Mouse (Mus musculus): ENCODE results near the gene Muc5b. TPM values are rescaled to one million over a fixed set of nuclear protein-coding genes. Genes with fewer than 3 reads are reported as not detected.

Gene Muc5b
- polyA plus RNA-seq, 1 experiment: 0.06 TPM

DNA sequence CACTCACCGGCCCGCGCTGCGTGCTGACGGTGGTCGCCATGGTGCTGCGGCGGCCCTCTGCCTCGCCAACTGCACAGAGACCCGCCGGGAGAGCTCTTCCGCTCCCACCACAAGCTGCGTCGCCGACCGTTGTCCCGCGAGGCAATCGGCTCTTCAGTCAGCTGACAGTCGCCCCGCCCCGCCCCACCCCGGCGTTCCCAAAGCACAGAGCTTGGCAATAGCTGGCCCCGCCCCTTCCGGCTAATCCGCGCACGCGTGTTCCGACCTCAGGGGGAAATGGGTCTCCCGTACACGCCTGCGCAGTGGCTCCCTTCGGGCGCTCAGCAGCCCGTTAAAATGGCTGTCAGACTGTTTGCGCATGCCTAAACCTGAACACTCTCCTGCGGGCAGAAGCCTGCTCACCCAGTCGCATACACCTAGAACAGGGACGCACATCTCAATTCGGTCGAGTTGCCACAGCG, 63.4 kb downstream of the Muc5b start:
- peak overlapping the region; percentile 93 for H3K27ac ChIP-seq (ENCODE audit: control insufficient read depth, insufficient read depth, low read depth, low read length)
- H3K36me3 ChIP-seq (ENCODE audit: control insufficient read depth, insufficient read depth, low read length): peaks cover 1% of the 10 kb centered on the region
- H3K27me3 ChIP-seq (ENCODE audit: control insufficient read depth, insufficient read depth, low read length): no peaks in the 10 kb centered on the region
- H3K4me3 ChIP-seq (ENCODE audit: control insufficient read depth, low read depth, low read length): peak overlapping the region; percentile 97
- peaks cover 2% of the 10 kb centered on the region for H3K4me1 ChIP-seq (ENCODE audit: control insufficient read depth, insufficient read depth, low read length)
- TF ChIP-seq POLR2A (IDR thresholded peaks at IDR 0.05; ENCODE audit: control insufficient read depth, low read depth, low read length) (peak; percentile 95), CTCF (IDR thresholded peaks at IDR 0.05; ENCODE audit: control insufficient read depth, insufficient read depth, insufficient replicate concordance, low read depth, low read length) (no peak)

DNA sequence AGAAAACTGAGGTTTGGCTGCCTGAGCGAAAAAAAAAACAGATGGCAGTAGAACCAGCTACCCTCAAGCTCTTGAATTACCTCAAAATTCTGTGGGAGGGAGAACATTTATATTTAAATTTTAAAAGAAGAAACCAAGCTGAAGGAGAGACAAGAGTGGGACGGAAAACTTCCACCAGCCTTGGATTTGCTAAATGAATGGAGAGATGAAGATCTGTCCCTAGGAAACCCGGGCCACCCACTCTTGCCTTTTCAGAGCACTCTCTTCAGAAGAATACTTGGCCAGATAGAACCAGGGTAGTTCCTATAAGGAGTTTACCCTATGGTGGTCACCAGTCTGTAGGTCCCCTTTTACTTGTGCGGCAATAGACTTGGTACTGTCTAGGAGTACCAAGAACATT, 63.9 kb downstream of the Muc5b start:
- H3K27me3 ChIP-seq (ENCODE audit: control insufficient read depth, insufficient read depth, low read length): no peaks in the 10 kb centered on the region
- peak overlapping the region; percentile 90 for H3K27ac ChIP-seq (ENCODE audit: control insufficient read depth, insufficient read depth, low read depth, low read length)
- peaks cover 2% of the 10 kb centered on the region for H3K4me1 ChIP-seq (ENCODE audit: control insufficient read depth, insufficient read depth, low read length)
- TF ChIP-seq CTCF (IDR thresholded peaks at IDR 0.05; ENCODE audit: control insufficient read depth, insufficient read depth, insufficient replicate concordance, low read depth, low read length) (no peak), POLR2A (IDR thresholded peaks at IDR 0.05; ENCODE audit: control insufficient read depth, low read depth, low read length) (no peak)
- peaks cover 1% of the 10 kb centered on the region for H3K36me3 ChIP-seq (ENCODE audit: control insufficient read depth, insufficient read depth, low read length)
- peak overlapping the region; percentile 97 for H3K4me3 ChIP-seq (ENCODE audit: control insufficient read depth, low read depth, low read length)

DNA sequence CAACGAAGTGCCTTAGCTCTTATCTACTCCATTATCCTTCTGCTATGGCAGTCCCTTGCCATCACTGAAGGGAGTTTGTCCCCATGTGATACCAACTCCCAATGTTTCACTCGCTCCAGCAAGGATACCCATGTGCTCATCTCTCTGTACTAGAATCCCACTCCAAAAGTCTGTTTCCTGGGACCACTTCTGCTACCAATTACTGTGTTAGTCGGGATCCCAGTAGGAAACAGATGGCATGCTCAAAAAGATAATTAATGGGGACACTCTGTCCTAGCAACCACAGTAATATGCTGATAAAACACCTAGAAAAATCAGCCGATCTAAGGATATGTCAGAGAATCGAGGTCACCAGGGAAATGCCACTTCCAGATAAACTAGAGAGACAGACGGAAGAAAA, 69.7 kb downstream of the Muc5b start:
- H3K4me3 ChIP-seq (ENCODE audit: control insufficient read depth, low read depth, low read length): no peak overlapping the region
- no peak overlapping the region for H3K27ac ChIP-seq (ENCODE audit: control insufficient read depth, insufficient read depth, low read depth, low read length)
- TF ChIP-seq CTCF (IDR thresholded peaks at IDR 0.05; ENCODE audit: control insufficient read depth, insufficient read depth, insufficient replicate concordance, low read depth, low read length) (no peak), POLR2A (IDR thresholded peaks at IDR 0.05; ENCODE audit: control insufficient read depth, low read depth, low read length) (no peak)
- no peaks in the 10 kb centered on the region for H3K4me1 ChIP-seq (ENCODE audit: control insufficient read depth, insufficient read depth, low read length)
- H3K36me3 ChIP-seq (ENCODE audit: control insufficient read depth, insufficient read depth, low read length): no peaks in the 10 kb centered on the region
- H3K27me3 ChIP-seq (ENCODE audit: control insufficient read depth, insufficient read depth, low read length): no peaks in the 10 kb centered on the region

DNA sequence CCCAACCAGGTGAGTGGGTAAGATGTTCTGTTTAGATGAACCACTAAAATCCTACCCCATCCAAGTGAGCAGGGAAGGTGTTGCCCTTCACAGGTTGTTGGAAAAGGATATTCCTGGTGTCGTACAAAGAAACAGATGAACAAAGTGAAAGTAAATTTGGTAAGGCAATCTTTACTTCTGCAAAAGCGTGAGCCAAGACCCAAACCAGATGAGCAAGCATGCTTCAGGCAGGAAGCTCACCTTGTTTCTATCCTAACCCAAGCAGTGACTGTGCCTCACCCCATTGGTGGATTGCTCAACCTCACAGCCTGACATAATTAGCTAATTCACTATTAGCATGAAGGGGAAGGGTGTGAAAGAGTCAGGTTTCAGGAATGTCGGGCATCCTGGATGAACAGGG, 72.4 kb downstream of the Muc5b start:
- Histone ChIP-seq H3K27ac (ENCODE audit: control insufficient read depth, insufficient read depth, low read depth, low read length) (no peak overlapping the region), H3K36me3 (ENCODE audit: control insufficient read depth, insufficient read depth, low read length) (no peaks in the 10 kb centered on the region), H3K27me3 (ENCODE audit: control insufficient read depth, insufficient read depth, low read length) (no peaks in the 10 kb centered on the region), H3K4me1 (ENCODE audit: control insufficient read depth, insufficient read depth, low read length) (no peaks in the 10 kb centered on the region), H3K4me3 (ENCODE audit: control insufficient read depth, low read depth, low read length) (no peak overlapping the region)
- TF ChIP-seq POLR2A (IDR thresholded peaks at IDR 0.05; ENCODE audit: control insufficient read depth, low read depth, low read length) (no peak), CTCF (IDR thresholded peaks at IDR 0.05; ENCODE audit: control insufficient read depth, insufficient read depth, insufficient replicate concordance, low read depth, low read length) (no peak)

DNA sequence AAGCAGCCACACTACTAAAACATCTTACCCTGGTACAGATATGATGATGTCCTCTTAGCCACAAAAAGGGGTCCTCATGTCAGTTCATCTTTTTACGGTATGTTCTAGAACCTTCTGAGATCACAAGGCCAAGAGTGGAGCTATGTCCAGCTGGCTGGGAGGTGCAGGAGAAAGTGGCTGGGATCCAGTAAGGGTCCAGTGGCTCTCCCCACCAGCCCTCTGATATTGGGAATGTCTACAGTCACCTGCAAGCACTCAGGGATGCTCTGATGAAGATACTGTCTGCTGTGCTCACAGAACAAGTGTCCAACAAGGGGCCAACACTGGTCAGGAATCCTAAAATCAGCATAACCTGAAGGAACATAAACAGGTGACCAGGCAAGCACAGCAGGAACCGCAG, 79.5 kb downstream of the Muc5b start, which contains the start of gene Tollip:
Gene Tollip, minus strand, starts transcription at position 101 of the 400 bp plus-strand sequence.
- no peaks in the 10 kb centered on the region for H3K27me3 ChIP-seq (ENCODE audit: control insufficient read depth, insufficient read depth, low read length)
- H3K27ac ChIP-seq (ENCODE audit: control insufficient read depth, insufficient read depth, low read depth, low read length): peak within 1 kb of the TSS; percentile 34; the same call in 1 of the 2 replicates
- peak within 1 kb of the TSS; percentile 75 for H3K4me3 ChIP-seq (ENCODE audit: control insufficient read depth, low read depth, low read length)
- no peaks in the 10 kb centered on the region for H3K36me3 ChIP-seq (ENCODE audit: control insufficient read depth, insufficient read depth, low read length)
- H3K4me1 ChIP-seq (ENCODE audit: control insufficient read depth, insufficient read depth, low read length): no peaks in the 10 kb centered on the region
- no peak for TF ChIP-seq CTCF (IDR thresholded peaks at IDR 0.05; ENCODE audit: control insufficient read depth, insufficient read depth, insufficient replicate concordance, low read depth, low read length)
- no peak; the same call in 1 of the 2 replicates for TF ChIP-seq POLR2A (IDR thresholded peaks at IDR 0.05; ENCODE audit: control insufficient read depth, low read depth, low read length)

Other genes starting within 250 kb of the Muc5b start
- 1.6 and 1.8 TPM in 2 replicates for gene Muc6, start 183.8 kb upstream of the Muc5b start, polyA plus RNA-seq (2012; rRNA removed)
- 1.3 and 1.8 TPM in 2 replicates for gene Muc2, start 148.7 kb upstream of the Muc5b start, polyA plus RNA-seq (2012; rRNA removed)
- gene Muc5ac, start 50.1 kb upstream of the Muc5b start, polyA plus RNA-seq (2012; rRNA removed): 0.27 and 0.34 TPM in 2 replicates
- gene Tollip, start 79.4 kb downstream of the Muc5b start, polyA plus RNA-seq (2012; rRNA removed): 232 TPM in 2 replicates
- gene Brsk2, start 110.7 kb downstream of the Muc5b start, polyA plus RNA-seq (2012; rRNA removed): 99.9 and 110 TPM in 2 replicates
- 19.4 and 21.3 TPM in 2 replicates for gene Mob2, start 222.0 kb downstream of the Muc5b start, polyA plus RNA-seq (2012; rRNA removed)

All from testis, adult 2 months (tissue).